Mouse (Mus musculus): Measurements from ENCODE around the gene Xpr1. TPM values are rescaled to one million over a fixed set of nuclear protein-coding genes. Genes with fewer than 3 reads are reported as not detected.

The Xpr1 gene
- polyA plus RNA-seq, 1 experiment from 2014 or later = 71.2 TPM

DNA sequence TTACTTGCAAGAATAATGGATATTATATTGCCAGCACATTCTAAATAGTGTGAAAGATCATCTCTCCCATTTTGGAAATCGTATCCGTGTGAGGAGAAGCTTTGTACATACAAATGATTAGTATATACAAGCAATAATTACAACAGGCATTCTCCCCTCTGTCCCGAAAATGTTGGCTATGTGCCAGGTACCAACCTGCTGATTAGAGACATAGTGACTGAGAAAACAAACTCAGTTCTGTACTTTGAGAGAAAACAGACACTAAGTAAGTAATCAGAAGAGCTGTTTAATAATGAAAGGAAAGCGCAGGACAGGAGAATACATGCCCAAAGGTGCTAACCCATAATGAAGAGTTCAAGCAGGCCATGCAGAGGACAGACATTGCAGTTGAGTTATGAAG is 64.1 kb downstream of the Xpr1 start:
- H3K27ac ChIP-seq (replicated peaks) = no peak overlapping the region
- peaks cover 11% of the 10 kb centered on the region for H3K4me1 ChIP-seq
- no peaks in the 10 kb centered on the region for H3K9me3 ChIP-seq
- no peak overlapping the region for H3K9ac ChIP-seq (replicated peaks)
- no peak overlapping the region for H3K4me2 ChIP-seq (replicated peaks)
- WGBS = 51% methylated on average over 4 of the region's 4 CpGs
- no peak overlapping the region for H3K4me3 ChIP-seq
- H3K27me3 ChIP-seq = no peaks in the 10 kb centered on the region
- no peak for ATAC-seq (replicated peaks)
- H3K36me3 ChIP-seq = no peaks in the 10 kb centered on the region

DNA sequence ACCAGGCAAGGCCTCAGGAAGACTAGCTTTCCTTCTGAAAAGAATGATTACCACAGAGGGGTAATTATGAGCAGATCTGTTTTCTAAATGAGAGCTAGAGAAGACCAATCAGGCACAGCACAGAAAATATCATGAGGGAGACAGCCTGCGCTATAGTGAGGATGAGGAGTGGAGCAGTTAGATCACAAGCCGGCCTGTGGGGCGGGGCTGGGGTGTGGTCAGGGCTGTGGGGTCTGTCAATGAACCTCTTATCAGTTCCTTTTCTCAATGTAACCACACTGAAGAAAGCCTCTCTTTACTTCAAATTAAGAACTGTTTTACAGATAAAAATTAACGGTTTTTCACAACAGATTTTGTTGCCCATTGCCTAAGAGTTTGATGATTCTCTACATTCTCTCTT is 65.7 kb downstream of the Xpr1 start:
- Histone ChIP-seq H3K4me1 (peaks cover 13% of the 10 kb centered on the region), H3K36me3 (no peaks in the 10 kb centered on the region), H3K27me3 (no peaks in the 10 kb centered on the region), H3K4me3 (no peak overlapping the region), H3K4me2 (replicated peaks) (no peak overlapping the region), H3K9me3 (no peaks in the 10 kb centered on the region), H3K9ac (replicated peaks) (no peak overlapping the region), H3K27ac (replicated peaks) (peak overlapping the region; percentile 25)
- ATAC-seq (replicated peaks) = no peak
- WGBS = 81% methylated on average over 4 of the region's 4 CpGs

GRCm38 (mm10) chr1:155348491-155348890 is 68.7 kb downstream of the Xpr1 start:
- Histone ChIP-seq H3K4me2 (replicated peaks) (no peak overlapping the region), H3K4me3 (no peak overlapping the region), H3K36me3 (no peaks in the 10 kb centered on the region), H3K27ac (replicated peaks) (0 out of 2 replicates have a peak overlapping the region, but pooled peaks have one; percentile 14), H3K4me1 (peaks cover 13% of the 10 kb centered on the region), H3K9me3 (no peaks in the 10 kb centered on the region), H3K27me3 (no peaks in the 10 kb centered on the region), H3K9ac (replicated peaks) (no peak overlapping the region)
- WGBS = 71% methylated on average over 3 of the region's 3 CpGs
- no peak for ATAC-seq (replicated peaks)

DNA sequence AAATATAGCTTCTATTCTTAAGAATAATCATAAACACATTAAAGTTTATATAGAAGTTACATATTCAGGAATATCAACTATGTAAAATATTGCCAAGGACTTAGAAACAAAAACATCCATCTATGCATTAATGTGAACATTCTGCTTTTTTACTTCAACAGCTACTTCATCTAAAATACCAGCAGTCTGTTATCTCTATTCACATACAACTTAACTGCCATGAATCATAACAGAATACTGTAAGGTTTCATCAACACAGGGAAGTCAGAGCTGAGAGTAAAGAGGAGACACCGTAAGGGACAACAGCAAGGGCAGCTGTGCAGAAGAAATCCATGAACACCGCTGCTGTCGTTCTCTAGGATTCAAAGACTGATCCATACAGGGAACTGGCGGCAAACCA is 69.9 kb downstream of the Xpr1 start:
- no peaks in the 10 kb centered on the region for H3K27me3 ChIP-seq
- no peak overlapping the region for H3K4me3 ChIP-seq
- H3K4me2 ChIP-seq (replicated peaks) = no peak overlapping the region
- no peak overlapping the region for H3K9ac ChIP-seq (replicated peaks)
- H3K36me3 ChIP-seq = no peaks in the 10 kb centered on the region
- H3K9me3 ChIP-seq = no peaks in the 10 kb centered on the region
- H3K4me1 ChIP-seq = peaks cover 13% of the 10 kb centered on the region
- 72% methylated on average over 4 of the region's 4 CpGs for WGBS
- ATAC-seq (replicated peaks) = no peak
- peak overlapping the region; percentile 68 for H3K27ac ChIP-seq (replicated peaks)

- Histone ChIP-seq H3K27ac (replicated peaks) (no peak overlapping the region), H3K9me3 (no peaks in the 10 kb centered on the region), H3K36me3 (no peaks in the 10 kb centered on the region), H3K9ac (replicated peaks) (no peak overlapping the region), H3K4me3 (no peak overlapping the region), H3K4me2 (replicated peaks) (no peak overlapping the region), H3K27me3 (no peaks in the 10 kb centered on the region), H3K4me1 (peaks cover 8% of the 10 kb centered on the region)
- ATAC-seq (replicated peaks) = no peak
- WGBS = 87% methylated on average over 2 of the region's 2 CpGs
Measured at GRCm38 (mm10) chr1:155344019-155344418, 73.2 kb downstream of the Xpr1 start.

- Histone ChIP-seq H3K4me1 (peaks cover 6% of the 10 kb centered on the region; the same call in 1 of the 2 replicates), H3K27ac (replicated peaks) (no peak overlapping the region), H3K36me3 (no peaks in the 10 kb centered on the region), H3K4me3 (no peak overlapping the region), H3K9me3 (no peaks in the 10 kb centered on the region), H3K9ac (replicated peaks) (no peak overlapping the region), H3K27me3 (no peaks in the 10 kb centered on the region), H3K4me2 (replicated peaks) (no peak overlapping the region)
- 19% methylated on average over 2 of the region's 2 CpGs for WGBS
- ATAC-seq (replicated peaks) = no peak
Measured at GRCm38 (mm10) chr1:155339622-155340021, 77.6 kb downstream of the Xpr1 start.

DNA sequence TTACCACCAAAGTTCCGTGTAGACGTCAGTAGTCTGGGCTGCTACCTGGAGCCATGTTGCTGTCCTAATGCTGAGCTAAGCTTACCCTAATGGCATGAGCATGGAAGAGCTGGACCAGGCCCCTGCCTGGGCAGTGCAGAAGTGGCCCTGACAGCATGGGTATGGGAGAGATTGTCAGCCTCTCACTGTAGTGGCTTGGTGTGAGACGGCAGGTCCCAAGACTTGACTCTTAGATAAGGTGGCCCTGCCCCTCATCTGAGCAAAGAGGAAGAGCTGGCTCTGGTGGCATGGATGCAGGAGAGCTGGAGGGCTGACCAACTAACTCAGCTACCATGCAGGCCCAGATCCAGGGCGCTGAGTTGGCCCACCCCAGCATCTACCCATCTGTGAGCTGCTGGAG is 79.9 kb downstream of the Xpr1 start:
- Histone ChIP-seq H3K27me3 (no peaks in the 10 kb centered on the region), H3K36me3 (no peaks in the 10 kb centered on the region), H3K9me3 (no peaks in the 10 kb centered on the region), H3K9ac (replicated peaks) (no peak overlapping the region), H3K4me1 (peaks cover 6% of the 10 kb centered on the region; the same call in 1 of the 2 replicates), H3K4me2 (replicated peaks) (no peak overlapping the region), H3K4me3 (no peak overlapping the region), H3K27ac (replicated peaks) (no peak overlapping the region)
- 0 out of 2 replicates have a peak, but pooled peaks have one; percentile 26 for ATAC-seq (replicated peaks)
- WGBS = 96% methylated on average over 4 of the region's 4 CpGs

DNA sequence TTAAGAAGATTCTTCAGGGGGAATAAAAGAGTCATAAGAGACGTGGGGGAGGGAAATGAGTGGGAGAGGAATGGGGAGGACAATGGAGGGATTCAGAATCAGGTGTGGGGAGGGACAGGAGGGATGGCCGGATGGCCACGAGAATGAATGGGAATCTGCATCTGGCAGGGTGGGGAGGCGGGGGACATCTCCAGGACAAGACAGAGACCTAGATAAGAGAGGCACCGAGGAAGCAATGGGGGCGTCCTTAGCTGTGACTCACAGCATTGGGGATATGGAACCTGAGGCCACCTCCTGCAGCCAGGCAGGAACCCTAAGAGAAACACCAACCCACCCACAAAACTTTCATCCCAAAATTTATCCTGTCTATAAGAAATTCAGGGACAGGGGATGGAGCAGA is 81.3 kb downstream of the Xpr1 start:
- Histone ChIP-seq H3K4me1 (peaks cover 6% of the 10 kb centered on the region; the same call in 1 of the 2 replicates), H3K36me3 (peaks cover 5% of the 10 kb centered on the region; the same call in 1 of the 2 replicates), H3K9me3 (no peaks in the 10 kb centered on the region), H3K27ac (replicated peaks) (no peak overlapping the region), H3K9ac (replicated peaks) (no peak overlapping the region), H3K4me3 (no peak overlapping the region), H3K4me2 (replicated peaks) (no peak overlapping the region), H3K27me3 (no peaks in the 10 kb centered on the region)
- 67% methylated on average over 6 of the region's 6 CpGs for WGBS
- no peak for ATAC-seq (replicated peaks)

DNA sequence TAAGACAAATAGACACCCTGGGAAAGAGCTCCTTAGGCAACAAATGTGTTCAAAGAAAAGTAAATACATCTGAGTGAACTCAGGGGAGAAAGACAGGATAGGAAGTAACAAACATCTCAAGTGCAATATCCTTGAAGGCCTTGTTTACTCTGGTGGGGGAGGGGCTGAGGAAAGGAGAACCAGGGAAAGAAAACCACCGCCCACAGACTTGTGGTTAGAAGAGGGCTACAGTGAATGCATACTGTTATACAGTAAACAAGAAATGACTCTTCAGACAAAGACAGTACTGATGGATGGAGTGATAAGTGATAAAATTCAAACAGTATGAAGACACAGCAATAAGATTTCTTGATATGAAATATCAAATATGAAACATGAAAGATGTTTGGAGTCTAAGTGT is 95.0 kb downstream of the Xpr1 start:
- no peak overlapping the region for H3K9ac ChIP-seq (replicated peaks)
- H3K36me3 ChIP-seq = no peaks in the 10 kb centered on the region; the same call in 1 of the 2 replicates
- H3K4me1 ChIP-seq = peaks cover 14% of the 10 kb centered on the region
- 68% methylated on average over 1 of the region's 1 CpGs for WGBS
- H3K4me3 ChIP-seq = no peak overlapping the region
- H3K27ac ChIP-seq (replicated peaks) = no peak overlapping the region
- H3K4me2 ChIP-seq (replicated peaks) = no peak overlapping the region
- no peaks in the 10 kb centered on the region for H3K27me3 ChIP-seq
- no peaks in the 10 kb centered on the region for H3K9me3 ChIP-seq
- no peak for ATAC-seq (replicated peaks)

- no peak overlapping the region for H3K9ac ChIP-seq (replicated peaks)
- H3K27ac ChIP-seq (replicated peaks) = peak overlapping the region; percentile 45
- 47% methylated on average over 7 of the region's 7 CpGs for WGBS
- H3K27me3 ChIP-seq = no peaks in the 10 kb centered on the region
- ATAC-seq (replicated peaks) = no peak
- H3K4me1 ChIP-seq = peaks cover 14% of the 10 kb centered on the region
- no peak overlapping the region for H3K4me2 ChIP-seq (replicated peaks)
- H3K4me3 ChIP-seq = no peak overlapping the region
- H3K9me3 ChIP-seq = no peaks in the 10 kb centered on the region
- no peaks in the 10 kb centered on the region; the same call in 1 of the 2 replicates for H3K36me3 ChIP-seq
Measured at GRCm38 (mm10) chr1:155320091-155320833, 97.0 kb downstream of the Xpr1 start.

DNA sequence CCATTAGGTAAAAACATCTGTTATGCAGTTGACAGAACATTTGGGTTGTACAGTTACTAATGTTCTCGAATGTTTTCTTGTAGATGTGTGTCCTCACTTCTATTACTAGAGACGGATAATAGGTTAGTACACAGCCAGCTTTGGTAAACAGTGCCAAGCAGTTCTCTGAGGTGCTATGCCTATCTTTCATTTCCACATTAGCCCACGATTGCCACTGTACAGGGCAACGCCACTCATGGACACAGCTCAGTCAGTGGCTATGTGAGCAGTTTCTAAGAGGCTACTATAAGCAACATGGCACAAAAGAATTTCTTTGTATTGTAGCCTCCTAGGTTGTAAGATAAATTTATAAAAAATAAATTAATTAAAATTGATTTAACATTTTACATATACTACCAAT is 97.7 kb downstream of the Xpr1 start:
- Histone ChIP-seq H3K9ac (replicated peaks) (no peak overlapping the region), H3K4me3 (no peak overlapping the region), H3K4me2 (replicated peaks) (no peak overlapping the region), H3K36me3 (no peaks in the 10 kb centered on the region; the same call in 1 of the 2 replicates), H3K4me1 (peaks cover 14% of the 10 kb centered on the region), H3K27ac (replicated peaks) (0 out of 2 replicates have a peak overlapping the region, but pooled peaks have one; percentile 20), H3K27me3 (no peaks in the 10 kb centered on the region), H3K9me3 (no peaks in the 10 kb centered on the region)
- WGBS = 57% methylated on average over 4 of the region's 4 CpGs
- ATAC-seq (replicated peaks) = no peak

GRCm38 (mm10) chr1:155311672-155312071 is 105.5 kb downstream of the Xpr1 start:
- no peak overlapping the region for H3K4me2 ChIP-seq (replicated peaks)
- no peaks in the 10 kb centered on the region for H3K9me3 ChIP-seq
- no peak overlapping the region for H3K4me3 ChIP-seq
- peaks cover 19% of the 10 kb centered on the region for H3K4me1 ChIP-seq
- H3K27ac ChIP-seq (replicated peaks) = 0 out of 2 replicates have a peak overlapping the region, but pooled peaks have one; percentile 4
- ATAC-seq (replicated peaks) = no peak
- no peak overlapping the region for H3K9ac ChIP-seq (replicated peaks)
- H3K27me3 ChIP-seq = no peaks in the 10 kb centered on the region
- WGBS = 9% methylated on average over 3 of the region's 3 CpGs
- H3K36me3 ChIP-seq = peaks cover 11% of the 10 kb centered on the region
